Comparison of ENCODE assay signal across 10 mouse cellular contexts in genomic region chr10:27761402-27761801, GRCm38 (mm10).
DNase-seq lines count a peak whose midpoint lies in the region; ATAC-seq and TF ChIP-seq lines count a peak whose summit lies in the region.
"Had no signal": no experiment of that assay in that cellular context is flagged by ENCODE, and none has a peak within 500 bp of the region (broad histone marks: within the 10 kb centered on the region; RNA-seq: fewer than 3 reads in every experiment).

No protein-coding gene starts in this region.

- no peak for TF ChIP-seq EP300 in lung, postnatal 0 days (IDR thresholded peaks at IDR 0.05)

- TF ChIP-seq POLR2A in lung, adult 2 months (IDR thresholded peaks at IDR 0.05; ENCODE audit: borderline replicate concordance, extremely low read depth, low read depth, low read length) = no peak

- H3K9me3 ChIP-seq in forebrain, postnatal 0 days (ENCODE audit: low read length) = no peaks in the 10 kb centered on the region
- no peaks in the 10 kb centered on the region for H3K9me3 ChIP-seq in forebrain, embryonic 12.5 days
- no peaks in the 10 kb centered on the region for H3K9me3 ChIP-seq in lung, postnatal 0 days (ENCODE audit: low read length)
- H3K9me3 ChIP-seq: heart, embryonic 15.5 days; megakaryocyte, embryonic 14.5 days had no signal

- peak; percentile 39 for DNase-seq in forebrain, postnatal 0 days
- no peak for DNase-seq in lung, adult 2 months
- DNase-seq in lung, adult 18-20 months = no peak
- DNase-seq in adipocyte (ENCODE audit: low spot score) (peak; percentile 75), MN1 (ENCODE audit: low spot score) (no peak)
- peak; percentile 63 for DNase-seq in lung, postnatal 0 days (ENCODE audit: low spot score)
- no peak for DNase-seq in spleen, postnatal 14 days (ENCODE audit: low spot score in 2 of 2)

- H3K36me3 ChIP-seq in forebrain, postnatal 0 days (ENCODE audit: insufficient read depth) = no peaks in the 10 kb centered on the region
- H3K36me3 ChIP-seq in forebrain, embryonic 12.5 days (replicated peaks) = no peaks in the 10 kb centered on the region
- no peaks in the 10 kb centered on the region for H3K36me3 ChIP-seq in lung, postnatal 0 days (ENCODE audit: insufficient read depth, low read length)
- H3K36me3 ChIP-seq: heart, embryonic 15.5 days had no signal

- H3K4me1 ChIP-seq in forebrain, postnatal 0 days (ENCODE audit: insufficient read depth) = no peaks in the 10 kb centered on the region
- no peaks in the 10 kb centered on the region for H3K4me1 ChIP-seq in forebrain, embryonic 12.5 days
- no peaks in the 10 kb centered on the region for H3K4me1 ChIP-seq in lung, adult 2 months (ENCODE audit: control insufficient read depth, insufficient read depth, low read length)
- H3K4me1 ChIP-seq in lung, postnatal 0 days (ENCODE audit: insufficient read depth, low read depth, low read length) = no peaks in the 10 kb centered on the region
- H3K4me1 ChIP-seq: heart, embryonic 15.5 days; megakaryocyte, embryonic 14.5 days had no signal

- H3K4me3 ChIP-seq in forebrain, postnatal 0 days (ENCODE audit: low read depth, low read length) = no peak overlapping the region
- no peak overlapping the region for H3K4me3 ChIP-seq in forebrain, embryonic 12.5 days (replicated peaks)
- no peak overlapping the region for H3K4me3 ChIP-seq in lung, adult 2 months (replicated peaks; ENCODE audit: extremely low read depth, low read depth, low read length)
- H3K4me3 ChIP-seq in lung, postnatal 0 days (ENCODE audit: low read depth, low read length) = no peak overlapping the region
- H3K4me3 ChIP-seq: heart, embryonic 15.5 days; megakaryocyte, embryonic 14.5 days had no signal

- ATAC-seq in forebrain, postnatal 0 days = no peak
- ATAC-seq in forebrain, embryonic 12.5 days (ENCODE audit: low FRiP score) = no peak; the same call in 1 of the 2 replicates
- ATAC-seq in lung, postnatal 0 days = no peak

- no peak overlapping the region for H3K9ac ChIP-seq in forebrain, postnatal 0 days
- H3K9ac ChIP-seq in forebrain, embryonic 12.5 days = no peak overlapping the region
- H3K9ac ChIP-seq in lung, postnatal 0 days (replicated peaks; ENCODE audit: low read depth) = no peak overlapping the region
- H3K9ac ChIP-seq: heart, embryonic 15.5 days had no signal

- 2% methylated on average over 3 of the region's 3 CpGs for WGBS in forebrain, postnatal 0 days
- 3% methylated on average over 3 of the region's 3 CpGs for WGBS in forebrain, embryonic 12.5 days
- WGBS in lung, adult 2 months = 4% methylated on average over 3 of the region's 3 CpGs
- WGBS in lung, postnatal 0 days = 2% methylated on average over 3 of the region's 3 CpGs

- no peak overlapping the region for H3K4me2 ChIP-seq in forebrain, postnatal 0 days (ENCODE audit: low read depth)
- no peak overlapping the region for H3K4me2 ChIP-seq in forebrain, embryonic 12.5 days
- no peak overlapping the region for H3K4me2 ChIP-seq in lung, postnatal 0 days (replicated peaks; ENCODE audit: low read depth, low read length)
- H3K4me2 ChIP-seq: heart, embryonic 15.5 days had no signal

- H3K27me3 ChIP-seq in forebrain, postnatal 0 days (ENCODE audit: insufficient read depth, low read length) = no peaks in the 10 kb centered on the region
- H3K27me3 ChIP-seq in forebrain, embryonic 12.5 days = no peaks in the 10 kb centered on the region
- no peaks in the 10 kb centered on the region for H3K27me3 ChIP-seq in lung, postnatal 0 days (replicated peaks; ENCODE audit: insufficient read depth, low read length)
- H3K27me3 ChIP-seq: heart, embryonic 15.5 days; megakaryocyte, embryonic 14.5 days had no signal

- H3K27ac ChIP-seq in forebrain, postnatal 0 days (ENCODE audit: low read depth, low read length) = no peak overlapping the region
- no peak overlapping the region for H3K27ac ChIP-seq in forebrain, embryonic 12.5 days
- H3K27ac ChIP-seq in lung, postnatal 0 days (ENCODE audit: low read length) = no peak overlapping the region
- H3K27ac ChIP-seq: heart, embryonic 15.5 days had no signal

- peak; percentile 51 for TF ChIP-seq CTCF in forebrain, postnatal 0 days (IDR thresholded peaks at IDR 0.05; ENCODE audit: low read depth)
- TF ChIP-seq CTCF in lung, adult 2 months (IDR thresholded peaks at IDR 0.05; ENCODE audit: insufficient read depth, low read length) = peak; percentile 37; the same call in 1 of the 2 replicates
- TF ChIP-seq CTCF in lung, postnatal 0 days (IDR thresholded peaks at IDR 0.05) = peak; percentile 65

Comparison
In these comparisons a context has a peak if more than half of its experiments do, and no peak if none do; other contexts are left out.
1. DNase-seq: peak in forebrain, postnatal 0 days (single experiment), adipocyte (single experiment) and lung, postnatal 0 days (single experiment); none in lung, adult 2 months (single experiment), lung, adult 18-20 months (0 of 2), MN1 (single experiment) and spleen, postnatal 14 days (0 of 2).
2. Peak in every context shown above with its lines, with median percentiles within 50 percentile points of each other: CTCF ChIP-seq.